Mouse (Mus musculus): ENCODE measurements at regions not wholly inside any gene's neighbourhood (a gene's known extent, or its start where the extent isn't known, plus 50 kb on each side); places are given as distances from the start of the nearest gene placed in this dataset.
"Not testable (repeated sequence)": the region's sequence is repeated elsewhere in the genome, so short reads cannot be mapped to it uniquely, and the experiment has no call there.

GRCm38 (mm10) chr2:117461541-117462290, 118.9 kb upstream of the Rasgrp1 start:
- no peak overlapping the region for H3K27ac ChIP-seq (replicated peaks; ENCODE audit: insufficient read depth, low read depth, low read length)
- H3K9ac ChIP-seq (ENCODE audit: low read depth, low read length): no peak overlapping the region
- no peak for DNase-seq (ENCODE audit: extremely low read depth, low read depth, low spot score)
- WGBS: 80% methylated on average over 4 of the region's 4 CpGs
- no peaks in the 10 kb centered on the region for H3K79me2 ChIP-seq (ENCODE audit: control insufficient read depth, insufficient read depth, low read length)
- H3K36me3 ChIP-seq (ENCODE audit: control insufficient read depth, insufficient read depth, low read length): no peaks in the 10 kb centered on the region
- no peak for TF ChIP-seq CTCF (IDR thresholded peaks at IDR 0.05; ENCODE audit: low read depth, low read length)
- TF ChIP-seq POLR2A (IDR thresholded peaks at IDR 0.05; ENCODE audit: extremely low read depth, insufficient read depth, low read length): no peak
- no peaks in the 10 kb centered on the region for H3K4me1 ChIP-seq (ENCODE audit: control insufficient read depth, insufficient read depth, low read length)
- H3K4me3 ChIP-seq (ENCODE audit: insufficient read depth, low read depth, low read length): no peak overlapping the region
- no peaks in the 10 kb centered on the region for H3K27me3 ChIP-seq (ENCODE audit: control insufficient read depth, insufficient read depth, low read length)

- Histone ChIP-seq H3K27ac (replicated peaks; ENCODE audit: insufficient read depth, low read depth, low read length) (no peak overlapping the region), H3K4me3 (ENCODE audit: insufficient read depth, low read depth, low read length) (no peak overlapping the region), H3K9ac (ENCODE audit: low read depth, low read length) (no peak overlapping the region), H3K79me2 (ENCODE audit: control insufficient read depth, insufficient read depth, low read length) (no peaks in the 10 kb centered on the region), H3K27me3 (ENCODE audit: control insufficient read depth, insufficient read depth, low read length) (no peaks in the 10 kb centered on the region), H3K4me1 (ENCODE audit: control insufficient read depth, insufficient read depth, low read length) (no peaks in the 10 kb centered on the region), H3K36me3 (ENCODE audit: control insufficient read depth, insufficient read depth, low read length) (no peaks in the 10 kb centered on the region)
- TF ChIP-seq POLR2A (IDR thresholded peaks at IDR 0.05; ENCODE audit: extremely low read depth, insufficient read depth, low read length) (no peak), CTCF (IDR thresholded peaks at IDR 0.05; ENCODE audit: low read depth, low read length) (no peak)
- WGBS: 72% methylated on average over 2 of the region's 2 CpGs
- no peak for DNase-seq (ENCODE audit: extremely low read depth, low read depth, low spot score)
Observed at GRCm38 (mm10) chr2:117474885-117475542, 132.2 kb upstream of the Rasgrp1 start.

- H3K4me1 ChIP-seq (ENCODE audit: control insufficient read depth, insufficient read depth, low read length): no peaks in the 10 kb centered on the region
- no peaks in the 10 kb centered on the region for H3K79me2 ChIP-seq (ENCODE audit: control insufficient read depth, insufficient read depth, low read length)
- H3K27ac ChIP-seq (replicated peaks; ENCODE audit: insufficient read depth, low read depth, low read length): no peak overlapping the region
- H3K27me3 ChIP-seq (ENCODE audit: control insufficient read depth, insufficient read depth, low read length): no peaks in the 10 kb centered on the region; the same call in 1 of the 2 replicates
- no peak overlapping the region for H3K9ac ChIP-seq (ENCODE audit: low read depth, low read length)
- H3K4me3 ChIP-seq (ENCODE audit: insufficient read depth, low read depth, low read length): no peak overlapping the region
- 35% methylated on average over 3 of the region's 3 CpGs for WGBS
- TF ChIP-seq CTCF (IDR thresholded peaks at IDR 0.05; ENCODE audit: low read depth, low read length): peak; percentile 23; the same call in 1 of the 2 replicates
- no peak for TF ChIP-seq POLR2A (IDR thresholded peaks at IDR 0.05; ENCODE audit: extremely low read depth, insufficient read depth, low read length)
- no peak for DNase-seq (ENCODE audit: extremely low read depth, low read depth, low spot score)
- H3K36me3 ChIP-seq (ENCODE audit: control insufficient read depth, insufficient read depth, low read length): no peaks in the 10 kb centered on the region
Observed at GRCm38 (mm10) chr2:117475561-117475960, 132.8 kb upstream of the Rasgrp1 start.

GRCm38 (mm10) chr2:117477503-117477902, 134.7 kb upstream of the Rasgrp1 start:
- not testable (repeated sequence) for H3K27me3 ChIP-seq (ENCODE audit: control insufficient read depth, insufficient read depth, low read length); H3K9ac ChIP-seq (ENCODE audit: low read depth, low read length); H3K79me2 ChIP-seq (ENCODE audit: control insufficient read depth, insufficient read depth, low read length); H3K36me3 ChIP-seq (ENCODE audit: control insufficient read depth, insufficient read depth, low read length); H3K4me1 ChIP-seq (ENCODE audit: control insufficient read depth, insufficient read depth, low read length); H3K27ac ChIP-seq (replicated peaks; ENCODE audit: insufficient read depth, low read depth, low read length); DNase-seq (ENCODE audit: extremely low read depth, low read depth, low spot score); H3K4me3 ChIP-seq (ENCODE audit: insufficient read depth, low read depth, low read length)
- WGBS: 54% methylated on average over 11 of the region's 11 CpGs

GRCm38 (mm10) chr2:117479244-117480009, 136.6 kb upstream of the Rasgrp1 start:
- not testable (repeated sequence) for H3K4me3 ChIP-seq (ENCODE audit: insufficient read depth, low read depth, low read length); H3K9ac ChIP-seq (ENCODE audit: low read depth, low read length); H3K79me2 ChIP-seq (ENCODE audit: control insufficient read depth, insufficient read depth, low read length); H3K27ac ChIP-seq (replicated peaks; ENCODE audit: insufficient read depth, low read depth, low read length); DNase-seq (ENCODE audit: extremely low read depth, low read depth, low spot score); H3K36me3 ChIP-seq (ENCODE audit: control insufficient read depth, insufficient read depth, low read length); H3K4me1 ChIP-seq (ENCODE audit: control insufficient read depth, insufficient read depth, low read length); H3K27me3 ChIP-seq (ENCODE audit: control insufficient read depth, insufficient read depth, low read length)
- WGBS: 63% methylated on average over 16 of the region's 16 CpGs

- Histone ChIP-seq H3K4me1 (ENCODE audit: control insufficient read depth, insufficient read depth, low read length) (no peaks in the 10 kb centered on the region), H3K36me3 (ENCODE audit: control insufficient read depth, insufficient read depth, low read length) (no peaks in the 10 kb centered on the region), H3K9ac (ENCODE audit: low read depth, low read length) (no peak overlapping the region), H3K4me3 (ENCODE audit: insufficient read depth, low read depth, low read length) (no peak overlapping the region), H3K79me2 (ENCODE audit: control insufficient read depth, insufficient read depth, low read length) (no peaks in the 10 kb centered on the region), H3K27ac (replicated peaks; ENCODE audit: insufficient read depth, low read depth, low read length) (no peak overlapping the region), H3K27me3 (ENCODE audit: control insufficient read depth, insufficient read depth, low read length) (no peaks in the 10 kb centered on the region)
- no peak for DNase-seq (ENCODE audit: extremely low read depth, low read depth, low spot score)
- 94% methylated on average over 2 of the region's 2 CpGs for WGBS
- TF ChIP-seq POLR2A (IDR thresholded peaks at IDR 0.05; ENCODE audit: extremely low read depth, insufficient read depth, low read length) (no peak), CTCF (IDR thresholded peaks at IDR 0.05; ENCODE audit: low read depth, low read length) (no peak)
Observed at GRCm38 (mm10) chr2:117486447-117486846, 143.6 kb upstream of the Rasgrp1 start.

All from liver, adult 2 months (tissue).